Mouse (Mus musculus) E14TG2a.4 (cell line): ENCODE results near the gene 3100002H09Rik.

Experiments
- H3K27me3 ChIP-seq: 2 replicates; pipeline ENCODE4 v1.6.1; 2014; ENCODE audit warnings: low read length, control low read depth; ENCODE audit not compliant: insufficient read depth
- H3K36me3 ChIP-seq: 2 replicates; pipeline ENCODE4 v1.6.1; 2014; ENCODE audit warnings: low read length, control low read depth; ENCODE audit not compliant: insufficient read depth
- H3K4me1 ChIP-seq: replicated peaks from 2 replicates; pipeline ENCODE4 v1.6.1; 2014; ENCODE audit warnings: low read depth, low read length, control low read depth
- H3K4me3 ChIP-seq: replicated peaks from 2 replicates; pipeline ENCODE4 v1.5.1; 2014; ENCODE audit warnings: mild to moderate bottlenecking, low read length
- H3K9me3 ChIP-seq: 2 replicates; pipeline ENCODE4 v1.6.1; 2014; ENCODE audit warnings: low read length, control low read depth
- CTCF ChIP-seq: conservative IDR thresholded peaks from 2 replicates; pipeline ENCODE4 v1.5.1; 2014; ENCODE audit warnings: low read length
- NANOG ChIP-seq: IDR thresholded peaks from 2 replicates; pipeline ENCODE4 v1.6.1; 2014; ENCODE audit warnings: borderline replicate concordance, low read length, mixed read lengths
- POU5F1 ChIP-seq: IDR thresholded peaks from 2 replicates; pipeline ENCODE4 v1.6.1; 2014; ENCODE audit warnings: low read length, borderline replicate concordance

Gene 3100002H09Rik

GRCm38 (mm10) chr4:124580695-124581094 lies 29.9 kb downstream of the 3100002H09Rik start:
- H3K4me3 ChIP-seq = no peak overlapping the region
- TF ChIP-seq CTCF (no peak), NANOG (no peak), POU5F1 (no peak)
- H3K36me3 ChIP-seq = no peaks in the 10 kb centered on the region
- peaks cover 8% of the 10 kb centered on the region for H3K4me1 ChIP-seq
- H3K27me3 ChIP-seq = peaks cover 86% of the 10 kb centered on the region
- peaks cover 7% of the 10 kb centered on the region for H3K9me3 ChIP-seq

- peak overlapping the region; percentile 64 for H3K4me3 ChIP-seq
- H3K27me3 ChIP-seq = peaks cover 92% of the 10 kb centered on the region
- TF ChIP-seq NANOG = no peak
- TF ChIP-seq CTCF = no peak
- no peak for TF ChIP-seq POU5F1
- peaks cover 7% of the 10 kb centered on the region for H3K9me3 ChIP-seq
- no peaks in the 10 kb centered on the region for H3K36me3 ChIP-seq
- H3K4me1 ChIP-seq = peaks cover 21% of the 10 kb centered on the region
These were observed 34.6 kb downstream of the 3100002H09Rik start for GRCm38 (mm10) chr4:124575955-124576445.

- TF ChIP-seq POU5F1 = no peak
- no peak for TF ChIP-seq NANOG
- TF ChIP-seq CTCF = no peak
- H3K4me1 ChIP-seq = peaks cover 21% of the 10 kb centered on the region
- peak overlapping the region; percentile 64 for H3K4me3 ChIP-seq
- peaks cover 92% of the 10 kb centered on the region for H3K27me3 ChIP-seq
- H3K36me3 ChIP-seq = no peaks in the 10 kb centered on the region
- H3K9me3 ChIP-seq = peaks cover 7% of the 10 kb centered on the region
These were observed 35.2 kb downstream of the 3100002H09Rik start for GRCm38 (mm10) chr4:124575269-124575954.

GRCm38 (mm10) chr4:124573586-124573985 lies 37.0 kb downstream of the 3100002H09Rik start:
- peaks cover 95% of the 10 kb centered on the region for H3K27me3 ChIP-seq
- peaks cover 5% of the 10 kb centered on the region for H3K9me3 ChIP-seq
- H3K4me1 ChIP-seq = peaks cover 21% of the 10 kb centered on the region
- H3K36me3 ChIP-seq = no peaks in the 10 kb centered on the region
- H3K4me3 ChIP-seq = no peak overlapping the region
- no peak for TF ChIP-seq CTCF
- no peak for TF ChIP-seq NANOG
- TF ChIP-seq POU5F1 = no peak

DNA sequence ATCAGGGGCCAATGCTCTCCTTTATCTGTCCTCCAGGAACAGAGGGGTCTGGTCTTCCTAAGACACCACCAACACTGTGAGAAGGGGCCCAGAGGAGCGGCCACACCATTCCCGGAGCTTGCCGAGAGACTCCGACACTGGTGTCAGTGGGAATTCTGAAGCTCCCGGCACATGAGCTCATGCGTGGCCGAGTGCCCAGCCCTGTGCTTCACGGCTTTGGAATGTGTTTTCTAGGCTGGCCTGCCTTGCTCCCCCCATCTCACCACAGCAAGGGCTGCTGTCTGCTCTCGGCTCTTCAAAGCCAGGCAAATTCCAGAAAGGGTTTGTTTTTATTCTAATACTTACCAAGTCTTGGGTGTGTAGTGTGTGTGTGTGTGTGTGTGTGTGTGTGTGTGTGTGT lies 39.6 kb downstream of the 3100002H09Rik start:
- no peaks in the 10 kb centered on the region for H3K9me3 ChIP-seq
- H3K36me3 ChIP-seq = no peaks in the 10 kb centered on the region
- TF ChIP-seq CTCF (no peak), POU5F1 (no peak), NANOG (no peak)
- H3K4me3 ChIP-seq = no peak overlapping the region
- H3K4me1 ChIP-seq = peaks cover 15% of the 10 kb centered on the region
- H3K27me3 ChIP-seq = peaks cover 85% of the 10 kb centered on the region

DNA sequence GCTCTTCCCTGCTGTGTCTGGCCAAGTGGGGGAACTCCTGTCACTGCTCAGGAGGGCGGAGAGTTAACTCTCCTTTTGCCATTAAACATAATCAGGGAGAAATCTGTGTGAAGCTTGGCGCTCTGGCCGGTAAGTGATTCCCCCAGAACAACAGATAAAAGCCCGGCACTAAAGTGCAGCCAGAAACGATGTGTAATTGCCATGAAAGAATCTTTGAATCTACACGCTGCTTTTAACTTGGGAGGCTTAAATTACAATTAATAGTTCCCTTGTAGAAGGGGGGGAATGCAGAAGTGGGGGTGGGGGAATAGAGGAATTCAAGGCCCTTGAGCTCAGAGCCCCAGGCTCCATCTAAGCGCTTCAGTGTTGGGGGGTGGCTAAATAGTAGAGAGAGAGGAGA lies 40.9 kb downstream of the 3100002H09Rik start:
- H3K4me3 ChIP-seq = no peak overlapping the region
- no peak for TF ChIP-seq POU5F1
- H3K9me3 ChIP-seq = no peaks in the 10 kb centered on the region
- H3K27me3 ChIP-seq = peaks cover 79% of the 10 kb centered on the region
- H3K36me3 ChIP-seq = no peaks in the 10 kb centered on the region
- H3K4me1 ChIP-seq = peaks cover 10% of the 10 kb centered on the region

- Histone ChIP-seq H3K36me3 (no peaks in the 10 kb centered on the region), H3K4me3 (no peak overlapping the region), H3K27me3 (peaks cover 37% of the 10 kb centered on the region), H3K4me1 (no peaks in the 10 kb centered on the region), H3K9me3 (no peaks in the 10 kb centered on the region)
- TF ChIP-seq POU5F1 (no peak), NANOG (no peak), CTCF (no peak)
These were observed 47.2 kb downstream of the 3100002H09Rik start for GRCm38 (mm10) chr4:124563371-124563770.

DNA sequence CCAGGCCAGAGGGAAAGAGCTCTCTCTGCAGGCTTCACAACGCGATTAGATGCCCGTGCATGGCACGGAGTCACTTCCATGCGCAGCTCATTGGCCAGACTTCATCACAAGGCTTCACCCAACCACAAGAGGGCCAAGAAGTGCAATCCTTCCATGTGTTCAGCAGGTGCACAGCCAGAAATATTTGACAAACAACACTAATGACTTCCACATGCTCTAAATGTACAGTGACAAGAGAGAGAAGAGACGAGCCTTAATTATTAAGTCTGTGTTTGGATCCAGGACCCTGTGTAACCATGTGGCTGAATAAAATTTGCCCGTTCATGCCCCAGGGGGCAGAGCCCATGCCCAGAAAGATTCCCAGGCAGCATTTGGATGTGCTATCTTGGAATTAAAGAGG lies 47.9 kb downstream of the 3100002H09Rik start:
- TF ChIP-seq CTCF (no peak), POU5F1 (no peak)
- Histone ChIP-seq H3K36me3 (no peaks in the 10 kb centered on the region), H3K27me3 (peaks cover 30% of the 10 kb centered on the region), H3K9me3 (no peaks in the 10 kb centered on the region), H3K4me1 (no peaks in the 10 kb centered on the region), H3K4me3 (no peak overlapping the region)
